Mouse (Mus musculus) megakaryocyte, embryonic 14.5 days (primary cell): ENCODE results near the gene Ly6c2.
"Not testable (repeated sequence)": the region's sequence is repeated elsewhere in the genome, so short reads cannot be mapped to it uniquely, and the experiment has no call there.

Experiments
- FLI1 ChIP-seq: IDR thresholded peaks from 2 replicates; pipeline ENCODE4 v1.6.1; 2012; ENCODE audit warnings: low read length, inconsistent platforms, mixed read lengths
- GATA1 ChIP-seq: IDR thresholded peaks from 3 replicates; pipeline ENCODE4 v1.6.1; 2012; ENCODE audit warnings: mixed read lengths, low read length, inconsistent platforms, borderline replicate concordance

DNA sequence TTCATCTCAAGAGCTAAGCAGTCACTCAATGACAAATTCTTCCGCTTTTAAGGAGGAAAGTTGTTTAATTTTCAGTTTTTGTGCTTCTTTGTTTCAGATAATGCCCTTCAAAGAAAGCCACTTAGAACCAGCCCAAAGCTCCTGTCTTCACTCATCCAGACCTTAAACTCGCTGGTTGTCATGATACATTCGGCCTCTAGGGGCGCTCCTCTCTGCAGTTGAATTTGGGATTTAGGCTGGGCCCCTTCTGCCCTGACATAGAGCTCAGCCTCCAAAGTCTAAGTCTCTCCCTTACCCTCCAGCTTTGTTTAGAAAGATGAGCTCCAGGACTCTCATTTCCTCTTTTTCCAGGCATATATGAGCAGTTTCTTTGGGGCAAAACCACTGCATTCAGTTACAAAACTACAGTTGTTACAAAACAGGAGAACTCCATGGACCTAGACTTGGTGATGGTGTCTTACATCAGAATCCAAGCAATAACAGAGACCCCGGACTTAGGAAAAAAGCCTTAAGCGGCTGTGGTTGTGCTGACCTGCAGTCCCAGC lies 49.7 kb downstream of the Ly6c2 start:
- TF ChIP-seq GATA1, FLI1: not testable (repeated sequence)
